Mouse (Mus musculus) cerebral cortex, adult 2 months (tissue): ENCODE measurements around the gene Inhbe.

Experiments
- WGBS: fragments of 180-500 bp; shearing (Covaris S2); methylation state at CpG from one replicate; pipeline ENCODE4 v1.1.7; 2018; 5-methylcytosine and 5-hydroxymethylcytosine counted together

The Inhbe gene

DNA sequence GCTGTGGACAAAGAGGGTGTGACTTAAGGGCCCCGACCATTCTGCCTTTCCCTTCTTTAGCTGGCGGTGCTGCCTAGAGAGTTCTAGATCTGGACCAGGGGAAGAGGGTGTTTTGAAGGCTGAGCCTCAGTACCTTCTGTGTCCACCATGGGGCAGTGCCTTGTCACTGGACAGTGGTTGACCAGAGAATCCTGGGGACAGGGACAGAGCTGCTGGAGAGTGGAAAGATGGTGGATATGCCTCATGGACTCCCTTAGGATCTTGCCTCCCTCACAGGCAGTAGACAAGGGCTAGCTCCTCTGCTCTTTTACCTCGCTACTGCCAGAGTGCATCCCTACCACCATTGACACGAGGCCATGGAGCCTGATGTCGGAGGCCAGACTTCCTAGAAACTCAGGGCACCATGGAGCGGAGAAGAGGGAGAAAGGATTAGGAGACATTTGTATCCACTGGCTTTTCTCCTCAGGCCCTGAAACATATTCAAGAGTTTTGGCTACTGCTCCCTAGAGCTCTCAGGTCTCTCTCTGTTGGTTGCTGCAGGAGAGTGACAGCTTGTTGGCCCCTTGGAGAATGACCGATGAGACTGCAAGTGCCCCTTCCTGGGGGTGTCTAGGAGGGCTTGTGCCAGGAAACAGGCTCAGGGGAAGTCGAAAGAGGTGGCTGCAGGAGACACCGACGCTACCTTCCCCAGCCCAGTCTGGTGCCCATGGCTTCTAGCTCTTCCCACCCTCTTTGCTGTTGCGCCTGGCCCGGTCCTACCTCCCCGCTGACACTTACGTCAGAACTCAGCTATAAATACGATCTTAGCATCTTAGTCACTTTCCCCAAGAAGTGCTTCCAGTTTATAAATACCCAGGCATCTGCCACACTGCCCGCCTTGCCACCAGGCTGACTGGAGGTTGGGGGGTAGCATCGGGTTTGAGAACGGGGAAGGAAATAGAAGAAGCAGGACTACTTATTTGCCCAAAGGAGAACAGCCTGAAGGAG, at the start of gene Inhbe:
TSS of gene Inhbe (minus strand) at position 503 of the 987 bp plus-strand sequence.
- 63% methylated on average over 18 of the region's 18 CpGs for WGBS

DNA sequence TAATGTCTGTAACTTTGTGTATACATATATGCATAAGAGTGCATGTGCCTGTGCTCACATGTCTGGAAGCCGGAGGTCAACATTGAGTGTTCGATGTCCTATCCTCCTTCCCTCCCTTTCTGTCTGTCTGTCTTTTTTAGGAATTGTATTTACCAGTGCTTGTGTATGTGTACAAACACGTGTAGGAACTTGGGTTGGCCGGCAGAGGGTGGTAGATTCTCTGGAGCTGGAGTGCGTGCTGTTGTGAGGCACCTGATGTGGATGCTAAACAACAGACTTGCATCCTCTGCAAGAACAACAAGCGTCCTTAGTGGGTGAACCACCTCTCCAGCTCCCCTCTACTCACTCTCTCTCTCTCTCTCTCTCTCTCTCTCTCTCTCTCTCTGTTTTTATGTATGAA, 37.6 kb upstream of the Inhbe start:
- 84% methylated on average over 6 of the region's 6 CpGs for WGBS

DNA sequence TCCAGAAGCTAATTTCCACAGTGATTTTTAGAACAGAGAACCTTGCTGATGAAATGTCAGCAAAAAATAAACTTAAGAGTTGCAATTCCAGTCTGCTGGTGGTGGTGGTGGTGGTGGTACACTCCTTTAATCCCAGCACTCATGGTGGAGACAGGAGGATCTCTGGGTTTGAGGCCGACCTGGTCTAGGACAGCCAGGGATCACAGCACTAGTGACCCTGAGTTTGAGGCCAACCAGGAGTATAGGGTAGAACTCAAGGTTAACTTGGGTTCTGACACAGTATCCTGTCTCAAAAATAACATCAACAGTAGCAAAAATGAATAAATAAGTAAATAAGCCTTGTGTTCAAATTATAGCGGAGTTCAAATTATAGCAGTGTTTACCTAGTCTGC, 27.5 kb upstream of the Inhbe start:
- 56% methylated on average over 2 of the region's 2 CpGs for WGBS

DNA sequence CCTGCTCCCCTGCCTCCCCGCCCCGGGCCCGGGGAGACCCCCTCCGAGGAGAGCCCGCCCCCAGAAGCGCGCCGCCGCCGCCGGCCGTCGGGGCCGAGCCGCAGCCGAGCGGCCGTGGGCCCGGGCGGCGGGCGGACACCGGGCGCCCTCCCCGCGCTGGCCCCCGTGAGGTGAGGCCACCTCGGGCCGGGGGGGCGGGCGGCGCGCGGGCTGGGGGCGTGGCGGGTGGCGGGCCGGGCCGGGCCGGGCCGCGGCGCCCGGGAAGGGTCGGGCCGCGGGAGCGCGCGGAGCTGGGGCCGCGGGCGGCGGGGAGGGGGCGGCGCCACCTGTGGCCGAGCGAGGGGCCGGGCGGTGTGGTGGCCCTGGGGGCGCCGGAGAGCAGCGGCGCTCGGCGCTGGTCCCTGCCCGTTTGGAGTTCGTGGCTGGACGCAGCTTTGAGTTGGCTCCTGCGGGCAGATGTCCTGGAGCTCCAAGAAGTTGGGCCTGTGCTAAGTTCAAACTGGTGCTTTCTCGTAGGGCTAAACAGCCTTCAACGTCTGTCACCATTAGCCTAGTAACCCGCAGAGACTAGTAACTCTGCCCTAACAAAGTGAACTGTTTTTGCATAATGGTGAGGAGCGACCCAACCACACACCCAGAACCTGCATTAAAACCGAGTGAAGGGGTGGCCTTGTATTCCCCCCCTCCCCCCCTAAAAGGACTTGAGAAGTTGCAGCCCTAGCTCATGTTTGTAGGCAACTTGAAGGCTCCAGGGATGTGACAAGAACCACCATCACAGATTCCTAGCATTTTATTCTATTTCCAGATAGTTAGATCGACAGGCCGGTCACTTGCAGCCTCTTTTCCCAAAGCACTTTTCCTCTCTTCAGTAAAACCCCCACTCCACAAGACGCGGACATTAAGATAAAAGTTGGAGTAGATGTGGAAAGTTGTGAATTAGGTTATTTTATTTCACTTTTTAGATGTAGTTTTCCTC, 26.8 kb upstream of the Inhbe start:
- 5% methylated on average over 78 of the region's 79 CpGs for WGBS

DNA sequence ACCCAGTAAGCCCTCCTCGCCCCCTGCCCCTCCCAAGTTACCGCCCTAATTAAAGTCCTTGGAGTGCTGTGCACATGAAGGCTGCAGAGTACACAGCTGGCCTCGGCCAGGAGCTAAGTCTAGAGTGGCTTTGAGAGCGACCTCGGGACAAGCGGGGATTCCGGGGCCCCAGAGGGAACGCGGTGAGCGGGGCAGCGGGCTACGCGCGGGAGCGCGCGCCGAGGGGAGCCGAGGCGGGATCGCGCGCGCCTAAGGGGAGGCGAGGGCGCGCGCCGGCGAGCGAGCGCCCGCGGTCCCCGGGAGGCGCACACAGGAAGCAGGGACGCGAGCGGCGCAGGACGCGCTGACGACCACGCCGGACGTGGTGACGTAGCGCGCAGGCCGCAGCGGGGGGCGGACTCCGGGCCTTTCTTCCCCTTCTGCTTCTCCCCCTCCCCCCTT, 26.1 kb upstream of the Inhbe start, which contains the start of gene R3hdm2:
TSS of gene R3hdm2 (plus strand) at position 77 of the 441 bp plus-strand sequence.
- WGBS, result under 1% methylated on average over 52 of the region's 53 CpGs

DNA sequence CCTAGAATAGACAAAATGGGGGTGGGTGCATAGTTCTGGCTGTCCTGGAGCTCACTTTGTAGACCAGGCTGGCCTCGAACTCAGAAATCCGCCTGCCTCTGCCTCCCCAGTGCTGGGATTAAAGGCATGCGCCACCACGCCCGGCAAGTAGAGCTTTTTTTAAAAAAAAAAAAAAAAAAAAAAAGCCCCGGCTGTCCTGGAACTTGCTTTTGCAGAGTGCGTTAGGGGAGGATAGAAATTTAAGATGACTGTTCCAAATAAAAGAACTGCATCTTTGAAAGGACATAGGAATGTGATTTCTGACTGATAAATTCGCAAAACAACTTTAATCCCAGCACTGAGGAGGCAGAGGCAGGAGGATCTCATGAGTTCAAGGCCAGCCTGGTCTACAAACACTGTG, 25.4 kb upstream of the Inhbe start:
- WGBS, result 64% methylated on average over 8 of the region's 8 CpGs

DNA sequence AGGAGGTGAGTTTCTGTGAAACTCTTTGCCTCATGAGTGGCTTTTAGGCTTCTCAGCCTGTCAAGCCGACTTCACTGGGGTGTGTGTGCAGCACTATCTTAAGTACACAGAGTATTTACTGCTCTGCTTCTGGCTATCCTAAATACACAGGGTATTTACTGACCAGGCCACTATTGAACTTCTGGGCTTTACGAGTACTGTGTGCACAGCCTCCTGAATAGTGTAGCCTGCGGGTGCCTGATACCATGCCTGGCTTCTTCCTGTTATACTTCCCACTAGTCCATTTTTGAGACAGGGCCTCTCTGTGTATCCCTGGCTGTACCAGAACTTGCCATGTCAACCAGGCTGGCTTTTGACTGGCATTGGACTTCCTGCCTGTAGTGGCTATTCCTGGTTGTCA, 23.5 kb upstream of the Inhbe start:
- WGBS, result 78% methylated on average over 3 of the region's 3 CpGs

DNA sequence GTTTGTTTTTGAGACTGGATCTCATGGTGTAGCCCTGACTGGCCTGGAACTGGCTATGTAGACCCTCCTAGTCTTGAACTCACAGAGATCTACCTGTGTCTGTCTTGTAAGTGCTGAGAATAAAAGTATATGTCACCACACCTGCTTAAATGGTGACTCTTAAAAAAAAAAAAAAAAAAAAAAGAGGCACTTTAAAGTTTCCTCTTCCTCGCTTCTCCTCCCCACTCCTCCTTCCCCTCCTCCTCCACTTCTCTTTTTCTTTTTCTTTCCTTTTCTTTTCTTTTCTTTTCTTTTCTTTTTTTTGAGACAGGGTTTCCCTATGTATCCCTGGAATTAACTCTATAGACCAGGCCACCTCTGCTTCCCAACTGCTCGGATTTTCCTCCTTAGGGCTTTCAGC, 16.8 kb upstream of the Inhbe start:
- 77% methylated on average over 2 of the region's 2 CpGs for WGBS

DNA sequence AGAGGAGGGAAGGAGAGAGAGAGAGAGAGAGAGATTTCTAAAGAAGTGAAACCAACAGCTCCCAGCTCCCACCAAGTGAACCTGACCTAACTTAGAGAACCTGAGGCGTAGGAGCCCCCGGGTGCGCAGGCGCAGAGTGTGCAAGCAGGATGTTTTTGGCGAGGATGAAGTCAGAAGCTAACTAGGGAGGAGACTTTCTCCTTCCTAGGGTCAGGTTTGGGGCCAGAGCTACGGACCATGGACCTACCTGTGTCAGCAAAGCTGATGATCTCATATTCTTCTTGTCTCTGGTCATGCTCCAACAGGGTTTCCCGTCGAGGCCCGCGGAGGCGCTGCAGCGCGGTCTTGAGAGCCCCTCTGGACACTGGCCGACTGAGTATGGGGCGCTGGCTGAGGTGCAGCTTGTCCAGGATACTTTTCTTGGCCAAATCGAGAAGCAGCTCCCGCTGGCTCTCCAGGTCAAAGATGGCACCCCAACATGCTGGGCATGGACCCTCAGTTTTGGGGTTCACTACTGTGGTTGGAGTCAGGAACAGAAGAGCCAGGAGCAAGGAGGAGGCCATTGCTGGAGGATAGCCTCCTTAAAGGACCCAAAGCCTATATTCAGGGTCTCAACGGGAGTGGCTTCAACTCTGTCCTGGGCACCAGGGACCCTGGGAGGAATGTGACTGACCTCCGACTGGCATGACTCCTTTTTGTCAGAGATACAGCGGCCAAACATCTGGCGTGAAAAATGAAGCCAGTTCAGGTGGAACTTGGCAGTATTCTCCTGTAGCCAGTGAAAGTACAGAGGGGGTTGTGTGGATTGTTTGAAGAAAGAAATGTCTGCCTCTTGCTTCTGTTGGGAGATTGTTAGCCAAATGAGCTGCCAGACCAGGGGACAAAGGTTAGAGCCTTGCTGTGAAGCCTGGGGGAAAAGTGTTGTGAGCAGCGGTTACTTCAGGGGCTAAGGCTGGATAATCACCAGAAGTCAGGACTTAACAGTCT, 15.9 kb upstream of the Inhbe start, which contains the start of gene Inhbc:
TSS of gene Inhbc (minus strand) at position 598 of the 987 bp plus-strand sequence.
- WGBS, result 86% methylated on average over 22 of the region's 22 CpGs

DNA sequence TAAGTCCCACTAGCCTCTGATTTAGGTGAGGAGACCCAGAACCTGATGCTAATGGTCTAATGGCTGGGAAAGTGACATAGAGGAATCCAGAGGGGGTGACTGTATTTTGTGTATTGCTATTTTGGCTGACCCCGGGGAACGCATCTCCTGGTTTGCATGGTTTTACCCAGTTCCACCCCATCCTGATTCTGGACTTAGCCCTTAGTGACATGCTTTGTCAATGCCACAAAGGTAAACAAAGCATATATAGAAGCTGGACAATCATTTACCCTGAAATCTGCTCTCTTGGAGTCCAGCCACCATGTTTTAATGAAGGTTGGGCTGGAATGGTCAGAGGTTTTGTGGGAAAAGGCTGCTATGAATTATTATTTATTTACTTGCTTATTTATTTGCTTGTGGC, 14.1 kb upstream of the Inhbe start:
- 92% methylated on average over 2 of the region's 2 CpGs for WGBS

DNA sequence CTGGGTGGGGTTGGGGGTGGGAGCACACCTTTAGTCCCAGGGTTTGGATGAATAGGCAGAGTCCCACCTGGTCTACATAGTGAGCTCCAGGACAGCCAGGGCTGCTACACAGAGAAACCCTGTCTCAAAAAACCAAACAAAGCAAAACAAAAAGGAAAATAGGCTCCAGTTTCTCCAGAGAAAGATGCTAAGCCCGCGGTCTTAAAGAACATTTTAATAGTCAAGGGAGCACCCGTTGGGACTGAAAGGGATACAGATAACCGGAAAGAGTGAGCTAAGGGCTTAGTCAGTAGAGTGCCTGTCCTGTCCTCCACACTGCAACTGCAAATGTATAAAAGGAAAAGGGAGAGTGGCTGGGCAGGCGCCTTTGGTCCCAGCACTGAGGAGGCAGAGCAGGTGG, 12.9 kb upstream of the Inhbe start:
- 53% methylated on average over 5 of the region's 5 CpGs for WGBS

DNA sequence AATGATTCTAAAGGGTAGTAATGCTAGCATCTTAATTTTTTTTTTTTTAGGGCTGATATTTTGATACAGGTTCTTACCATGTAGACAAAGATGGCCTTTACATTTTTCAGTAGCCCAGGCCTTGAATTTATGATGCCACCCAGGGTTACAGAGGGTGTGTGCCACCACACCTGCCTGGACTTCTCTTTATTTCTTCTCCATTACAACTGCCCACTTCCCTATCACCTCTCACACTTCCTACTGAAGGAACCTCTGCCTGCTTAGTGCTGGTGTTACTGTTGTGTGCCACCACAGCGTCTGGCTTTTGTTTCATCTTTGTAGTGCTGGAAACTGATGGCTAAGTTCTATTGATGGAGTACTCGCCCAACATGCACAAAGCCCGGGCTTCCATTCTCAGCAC, 6.5 kb upstream of the Inhbe start:
- 88% methylated on average over 3 of the region's 3 CpGs for WGBS

DNA sequence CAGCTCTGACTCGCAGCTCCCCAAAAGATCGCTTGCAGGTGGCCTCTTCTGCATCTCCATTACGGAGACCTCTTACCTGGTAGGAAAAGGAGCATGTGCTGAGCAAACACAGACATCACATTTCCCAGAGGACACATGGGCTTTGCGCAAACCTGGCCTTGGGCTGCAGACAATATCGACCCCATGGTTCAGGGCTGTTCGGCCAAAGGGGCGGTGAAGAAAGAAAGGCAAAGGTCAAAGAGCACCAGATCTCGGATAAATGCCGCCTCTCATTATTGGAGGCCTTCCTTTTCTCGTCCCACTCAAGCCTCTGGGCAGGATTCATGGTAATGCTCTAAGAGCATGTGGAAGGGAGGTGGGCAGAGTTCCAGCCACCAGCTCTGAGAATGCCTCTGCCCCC, 1.1 kb upstream of the Inhbe start:
- WGBS, result 51% methylated on average over 10 of the region's 10 CpGs

DNA sequence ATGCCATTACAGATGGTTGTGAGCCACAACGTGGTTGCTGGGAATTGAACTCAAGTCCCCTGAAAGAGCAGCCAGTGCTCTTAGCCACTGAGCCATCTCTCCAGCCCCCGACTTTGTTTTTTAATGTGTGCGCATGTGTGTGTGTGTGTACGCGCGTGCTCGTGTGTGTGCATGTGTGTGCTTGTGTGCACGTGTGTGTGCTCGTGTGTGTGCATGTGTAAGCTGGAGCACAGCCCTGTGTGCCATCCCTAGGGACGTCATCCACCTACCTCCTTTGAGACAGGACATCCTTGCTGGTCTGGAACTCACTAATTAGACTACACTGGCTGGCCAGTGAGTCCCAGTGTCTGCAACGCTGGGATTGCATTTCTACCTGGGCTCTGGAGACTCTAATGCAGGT, 1.4 kb downstream of the Inhbe start:
- 92% methylated on average over 11 of the region's 11 CpGs for WGBS

DNA sequence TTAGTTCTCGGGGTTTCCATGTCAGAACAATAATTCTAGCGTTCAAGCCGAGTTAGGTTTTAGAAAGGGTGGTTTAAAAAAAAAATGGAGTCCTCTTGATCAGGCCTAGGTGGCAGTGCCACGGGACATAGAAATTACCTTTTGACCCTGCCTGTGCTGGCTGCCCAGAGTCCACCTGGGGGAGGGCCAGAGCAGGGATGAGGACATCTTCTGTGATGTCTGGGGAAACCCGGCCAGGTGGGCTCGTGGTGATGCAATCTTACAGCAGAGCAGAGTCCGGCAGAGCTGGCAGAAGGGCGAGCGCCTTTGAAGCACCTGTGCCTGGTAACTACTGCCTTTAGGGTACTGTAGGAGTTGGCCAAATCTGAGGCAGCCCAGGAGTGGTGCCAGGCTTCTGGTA, 2.0 kb downstream of the Inhbe start:
- WGBS, result 89% methylated on average over 9 of the region's 9 CpGs

DNA sequence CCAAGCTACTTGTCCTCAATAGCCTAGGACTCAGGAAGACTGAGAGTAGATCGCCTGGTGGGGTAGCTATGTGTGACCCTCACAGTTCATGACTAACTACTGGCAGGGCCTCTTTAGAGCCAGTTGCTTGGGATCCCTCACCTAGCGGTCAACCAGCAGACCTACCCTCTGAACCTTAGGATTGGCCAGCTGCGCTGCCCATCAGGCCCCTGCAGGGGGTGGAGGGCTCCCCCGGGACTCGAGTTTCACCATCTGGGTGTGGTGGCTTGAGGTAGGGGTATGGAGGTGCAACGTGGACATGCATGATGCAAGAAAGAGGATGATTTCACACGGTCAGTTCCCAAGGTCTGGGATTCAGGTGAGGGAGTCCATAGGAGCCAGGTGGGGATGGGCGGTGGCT, 2.5 kb downstream of the Inhbe start:
- 77% methylated on average over 8 of the region's 8 CpGs for WGBS

DNA sequence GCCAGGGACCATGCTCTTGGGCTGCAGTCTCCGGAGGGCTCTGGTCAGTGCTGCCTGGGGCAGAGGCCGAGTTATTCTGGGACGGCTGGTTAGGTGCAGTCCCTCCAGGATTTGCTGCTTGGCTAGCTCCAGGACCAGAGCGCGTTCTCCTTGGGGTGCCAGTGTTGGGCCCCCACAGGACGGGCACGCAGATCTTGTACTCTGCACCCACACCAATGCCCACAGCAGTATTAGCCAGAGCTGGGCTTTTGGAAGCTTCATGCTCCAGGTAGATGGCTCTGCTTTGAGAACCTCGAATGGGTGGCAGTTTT, 3.0 kb downstream of the Inhbe start:
- 74% methylated on average over 8 of the region's 8 CpGs for WGBS

DNA sequence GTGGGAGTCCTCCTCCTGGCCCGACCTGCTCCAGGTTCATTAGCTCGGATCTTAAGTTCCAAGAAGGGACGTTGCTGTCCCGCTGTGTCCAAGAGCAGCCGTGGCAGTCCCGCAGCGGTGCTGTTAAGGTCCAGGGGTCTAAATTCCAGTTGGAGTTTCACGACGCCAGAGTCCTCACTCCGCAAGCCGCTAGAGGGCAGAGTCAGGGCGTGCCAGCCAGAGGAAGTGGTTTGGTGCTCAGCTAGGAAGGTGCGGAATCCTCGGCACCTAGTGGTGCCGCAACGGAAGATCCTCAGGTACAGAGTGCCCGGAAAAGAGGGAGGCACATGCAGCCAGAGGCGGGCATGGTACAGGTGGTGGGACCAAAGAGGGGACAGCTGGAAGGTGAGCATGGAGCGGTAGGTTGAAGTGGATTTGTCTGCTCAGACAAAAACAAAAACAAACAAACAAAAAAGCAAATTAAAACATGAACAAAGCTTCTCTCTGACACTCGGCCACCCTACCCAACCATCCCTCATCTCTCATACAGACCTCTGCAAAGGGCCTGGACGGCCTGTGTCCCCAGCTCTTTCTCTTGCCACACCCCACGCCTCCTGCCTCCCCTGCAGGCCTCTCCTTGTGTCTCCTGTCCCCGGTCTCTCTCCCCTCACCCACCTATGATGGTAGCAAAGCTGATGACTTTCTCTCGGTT, 3.5 kb downstream of the Inhbe start:
- WGBS, result 13% methylated on average over 24 of the region's 24 CpGs

DNA sequence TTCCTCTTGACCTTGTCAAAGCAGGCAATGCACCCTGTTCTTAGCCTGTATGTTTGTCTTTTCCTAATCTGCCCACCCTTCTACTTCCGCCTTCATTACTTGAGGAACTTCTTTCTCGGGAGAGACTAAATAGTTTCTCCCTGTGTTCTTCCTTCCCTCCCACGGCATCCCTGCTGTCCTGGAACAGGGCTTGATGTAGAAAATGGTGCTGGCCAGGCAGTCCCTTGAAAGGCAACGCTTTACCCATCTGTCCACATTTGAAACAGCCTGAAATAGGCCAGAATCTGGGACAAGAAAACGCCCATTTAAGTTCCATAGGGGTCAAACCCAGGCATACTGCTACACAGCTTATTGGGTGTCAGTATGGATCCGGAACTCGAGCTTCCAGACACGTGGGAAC, 4.4 kb downstream of the Inhbe start:
- 53% methylated on average over 8 of the region's 8 CpGs for WGBS

DNA sequence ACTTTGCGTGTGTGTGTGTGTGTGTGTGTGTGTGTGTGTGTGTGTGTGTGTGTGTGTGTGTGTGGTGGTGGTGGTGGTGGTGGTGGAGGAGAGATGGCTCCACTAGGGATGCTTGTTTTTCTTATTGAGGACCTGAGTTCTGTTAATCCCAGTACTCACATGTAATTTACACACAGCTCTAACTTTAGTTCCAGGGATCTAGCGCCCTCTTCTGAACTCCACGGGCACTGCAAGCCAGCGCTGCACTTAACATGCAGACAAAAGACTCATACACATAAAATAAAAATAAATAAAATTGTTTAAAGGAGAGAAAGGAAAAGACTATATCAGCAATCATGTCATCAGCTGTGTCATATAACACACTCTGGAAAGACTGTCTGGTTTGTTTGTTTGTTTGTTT, 5.3 kb downstream of the Inhbe start:
- 68% methylated on average over 4 of the region's 4 CpGs for WGBS

DNA sequence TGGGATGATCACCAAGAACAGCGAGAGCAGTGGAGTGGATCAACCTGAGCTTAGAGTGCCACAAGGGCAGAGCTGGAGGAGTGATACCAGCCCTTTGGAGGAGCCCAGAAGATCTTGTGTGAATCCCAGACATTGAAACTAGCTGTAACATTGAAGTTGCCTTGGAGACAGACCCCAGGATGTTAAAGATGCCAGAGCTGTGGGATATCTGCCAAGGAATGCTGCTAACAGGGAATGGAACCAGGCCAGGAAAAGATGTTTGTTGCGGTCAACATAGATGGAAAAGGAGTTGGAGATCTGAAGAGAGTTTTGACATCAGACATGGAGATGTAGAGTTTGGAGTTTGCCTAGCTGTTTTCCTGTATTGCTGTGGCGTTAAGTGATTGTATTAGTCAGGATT, 8.0 kb downstream of the Inhbe start:
- WGBS, result 85% methylated on average over 3 of the region's 3 CpGs
